In the genomic region with DNA sequence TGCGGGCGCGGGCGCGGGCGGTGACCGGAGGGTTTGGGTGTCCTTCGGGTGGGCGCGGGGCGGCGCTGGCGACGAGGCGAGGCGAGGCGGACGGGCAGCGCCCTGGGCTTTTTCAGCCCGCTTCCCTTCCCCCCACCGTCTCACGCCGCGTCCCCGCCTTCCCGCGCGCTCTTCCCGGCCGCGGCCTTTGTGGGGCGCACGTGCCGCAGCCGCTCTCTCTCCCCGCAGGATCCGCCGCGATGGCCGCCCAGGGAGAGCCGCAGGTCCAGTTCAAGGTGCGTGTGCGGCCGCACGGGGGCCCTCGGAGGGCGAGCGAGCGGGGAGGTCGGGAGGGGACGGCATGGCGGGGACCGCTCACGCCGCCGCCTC, we compare ENCODE assay signal across 8 mouse cellular contexts. TPM values are rescaled to one million over a fixed set of nuclear protein-coding genes. Genes with fewer than 3 reads are reported as not detected.
DNase-seq lines count a peak whose midpoint lies in the region; ATAC-seq and TF ChIP-seq lines count a peak whose summit lies in the region.

No protein-coding gene starts in this region.

- no peaks in the 10 kb centered on the region for H3K27me3 ChIP-seq in spleen, adult 2 months (ENCODE audit: control insufficient read depth, insufficient read depth, low read length)
- H3K27me3 ChIP-seq in intestine, postnatal 0 days (replicated peaks; ENCODE audit: control insufficient read depth, insufficient read depth, low read length), result no peaks in the 10 kb centered on the region
- H3K27me3 ChIP-seq in neural tube, embryonic 13.5 days, result no peaks in the 10 kb centered on the region

- H3K9me3 ChIP-seq in intestine, postnatal 0 days (ENCODE audit: control insufficient read depth), result no peaks in the 10 kb centered on the region
- H3K9me3 ChIP-seq in neural tube, embryonic 13.5 days, result no peaks in the 10 kb centered on the region

- peak; percentile 79 for ATAC-seq in intestine, postnatal 0 days
- peak; percentile 79 for ATAC-seq in neural tube, embryonic 13.5 days (ENCODE audit: low read depth)

- WGBS in spleen, adult 2 months, result under 1% methylated on average over 44 of the region's 56 CpGs
- WGBS in intestine, postnatal 0 days, result under 1% methylated on average over 45 of the region's 56 CpGs
- WGBS in neural tube, embryonic 13.5 days, result under 1% methylated on average over 44 of the region's 56 CpGs

- DNase-seq in adrenal gland, postnatal 25 days, result peak; percentile 73
- no peak for DNase-seq in adrenal gland, adult 2 months
- DNase-seq in spleen, adult 2 months (ENCODE audit: low read depth in 1 of 2, low spot score in 2 of 2), result no peak
- no peak for DNase-seq in spleen, postnatal 14 days (ENCODE audit: low spot score in 2 of 2)
- DNase-seq in spleen, postnatal 10 days (ENCODE audit: low spot score in 2 of 2), result no peak
- DNase-seq in left cerebral cortex, postnatal 14 days (ENCODE audit: low spot score in 2 of 2), result no peak

- peaks cover 10% of the 10 kb centered on the region for H3K36me3 ChIP-seq in spleen, adult 2 months (ENCODE audit: control insufficient read depth, insufficient read depth, low read length)
- H3K36me3 ChIP-seq in intestine, postnatal 0 days (ENCODE audit: control insufficient read depth, insufficient read depth), result peaks cover 5% of the 10 kb centered on the region; the same call in 1 of the 2 replicates
- H3K36me3 ChIP-seq in neural tube, embryonic 13.5 days, result peaks cover 25% of the 10 kb centered on the region

- intact Hi-C loops in left cerebral cortex, postnatal 14 days (cut with DNase I), result no loop called here

- H3K4me3 ChIP-seq in spleen, adult 2 months (ENCODE audit: extremely low read depth, insufficient read depth, insufficient read length), result peak overlapping the region; percentile 100
- H3K4me3 ChIP-seq in intestine, postnatal 0 days (ENCODE audit: low read depth, low read length), result peak overlapping the region; percentile 78
- H3K4me3 ChIP-seq in neural tube, embryonic 13.5 days, result peak overlapping the region; percentile 98

- peak overlapping the region; percentile 98 for H3K27ac ChIP-seq in spleen, adult 2 months (ENCODE audit: insufficient read depth, low read length)
- H3K27ac ChIP-seq in intestine, postnatal 0 days (ENCODE audit: low read depth, low read length), result peak overlapping the region; percentile 93
- peak overlapping the region; percentile 99 for H3K27ac ChIP-seq in neural tube, embryonic 13.5 days (replicated peaks)

- H3K4me1 ChIP-seq in spleen, adult 2 months (ENCODE audit: control insufficient read depth, insufficient read depth, insufficient read length), result peaks cover 3% of the 10 kb centered on the region
- H3K4me1 ChIP-seq in intestine, postnatal 0 days (replicated peaks; ENCODE audit: control insufficient read depth, insufficient read depth, low read length), result peaks cover 2% of the 10 kb centered on the region; the same call in 1 of the 2 replicates
- peaks cover 23% of the 10 kb centered on the region for H3K4me1 ChIP-seq in neural tube, embryonic 13.5 days (replicated peaks)

- no peak for TF ChIP-seq CTCF in spleen, adult 2 months (IDR thresholded peaks at IDR 0.05; ENCODE audit: extremely low read depth, insufficient read depth, insufficient read length, insufficient replicate concordance)
- TF ChIP-seq CTCF in intestine, postnatal 0 days (IDR thresholded peaks at IDR 0.05; ENCODE audit: low read depth), result peak; percentile 59

- H3K9ac ChIP-seq in intestine, postnatal 0 days (ENCODE audit: low read depth, low read length), result peak overlapping the region; percentile 74
- H3K9ac ChIP-seq in neural tube, embryonic 13.5 days, result peak overlapping the region; percentile 96

- H3K4me2 ChIP-seq in intestine, postnatal 0 days (replicated peaks; ENCODE audit: low read depth), result peak overlapping the region; percentile 87
- peak overlapping the region; percentile 97 for H3K4me2 ChIP-seq in neural tube, embryonic 13.5 days

- no peak for TF ChIP-seq POLR2A in spleen, adult 2 months (IDR thresholded peaks at IDR 0.05; ENCODE audit: low read depth, low read length)

RNA-seq across cellular contexts. Expression of a gene that starts 0.4 kb away (rescaled TPM):
- total RNA-seq in adrenal gland, postnatal 25 days (2021), result 194 and 222 TPM in 2 replicates
- 100 to 1,000 TPM; 191 to 217 TPM for total RNA-seq in adrenal gland, adult 2 months (2021)
- polyA plus RNA-seq in adrenal gland, adult 2 months (2012; rRNA removed), result 53.7 and 71.2 TPM in 2 replicates
- 49.7 and 64.5 TPM in 2 replicates for polyA plus RNA-seq in spleen, adult 2 months (2012; rRNA removed)
- polyA plus RNA-seq in intestine, postnatal 0 days (2015; fragmentation: Nextera tagmentation; extraction: Ambion mirVana), result 191 and 196 TPM in 2 replicates
- polyA plus RNA-seq in neural tube, embryonic 13.5 days (2015; fragmentation: Nextera tagmentation; extraction: Ambion mirVana), result 373 and 402 TPM in 2 replicates
- 100 to 1,000 TPM; 146 to 149 TPM for total RNA-seq in left cerebral cortex, postnatal 14 days (2021)

RNA-seq across cellular contexts. Expression of a gene that starts 11.9 kb away (rescaled TPM):
- 34.1 and 43.9 TPM in 2 replicates for total RNA-seq in adrenal gland, postnatal 25 days (2021)
- total RNA-seq in adrenal gland, adult 2 months (2021), result 10 to 100 TPM; 25.4 to 25.9 TPM
- 21.5 and 22.1 TPM in 2 replicates for polyA plus RNA-seq in adrenal gland, adult 2 months (2012; rRNA removed)
- 27.3 and 27.7 TPM in 2 replicates for polyA plus RNA-seq in spleen, adult 2 months (2012; rRNA removed)
- 8.7 and 12.3 TPM in 2 replicates for polyA plus RNA-seq in intestine, postnatal 0 days (2015; fragmentation: Nextera tagmentation; extraction: Ambion mirVana)
- polyA plus RNA-seq in neural tube, embryonic 13.5 days (2015; fragmentation: Nextera tagmentation; extraction: Ambion mirVana), result 36.2 and 38.6 TPM in 2 replicates
- 10 to 100 TPM; 23.4 to 23.9 TPM for total RNA-seq in left cerebral cortex, postnatal 14 days (2021)
